Comparison of ENCODE assay signal across 12 mouse cellular contexts in the genomic region with DNA sequence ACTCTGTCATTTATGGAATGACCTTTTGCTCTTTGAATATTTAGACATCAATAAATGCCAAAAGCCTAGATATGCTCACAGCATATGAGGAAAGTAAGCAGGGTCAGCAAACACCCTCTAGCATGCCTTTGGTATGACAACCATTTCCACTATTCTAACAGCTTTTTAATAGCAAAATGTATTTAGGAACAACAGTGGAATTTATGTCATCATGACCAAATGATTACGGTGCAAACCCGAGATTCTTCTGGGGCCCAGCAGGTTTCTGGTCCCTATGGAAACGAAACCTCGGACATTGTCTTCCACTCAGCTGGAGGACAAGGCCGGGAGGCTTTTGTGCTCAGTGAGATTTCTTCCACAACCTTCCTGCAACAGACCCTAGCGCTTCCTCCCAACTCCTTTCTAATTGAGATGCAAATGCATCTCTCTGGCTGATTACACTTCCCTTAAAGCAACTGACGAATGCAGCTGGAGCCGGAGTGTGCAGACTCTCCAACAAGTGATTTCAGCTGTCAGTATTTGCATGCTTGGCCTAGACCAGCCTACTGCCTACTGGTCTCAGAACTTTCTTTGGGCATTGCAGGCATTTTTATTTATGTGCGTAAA.
A peak's percentile ranks its signal among the peaks of the same experiment; 100 is the strongest.
DNase-seq lines count a peak whose midpoint lies in the region; ATAC-seq and TF ChIP-seq lines count a peak whose summit lies in the region.
"Had no signal": no experiment of that assay in that cellular context is flagged by ENCODE, and none has a peak within 500 bp of the region (broad histone marks: within the 10 kb centered on the region; RNA-seq: fewer than 3 reads in every experiment).

No protein-coding gene starts in this region.

- H3K4me3 ChIP-seq in ES-E14 (ENCODE audit: insufficient read depth in 1 of 2, low read depth in 1 of 2, low read length in 2 of 2, poor library complexity in 1 of 2, severe bottlenecking in 1 of 2) = peak overlapping the region in 1 of 2 experiments; percentile 11; a peak in 1 of 4 replicates
- H3K4me3 ChIP-seq in embryonic facial prominence, embryonic 10.5 days = no peak overlapping the region
- no peak overlapping the region for H3K4me3 ChIP-seq in hindbrain, embryonic 13.5 days
- H3K4me3 ChIP-seq in neural tube, embryonic 12.5 days = no peak overlapping the region
- H3K4me3 ChIP-seq: stomach, embryonic 15.5 days had no signal

- H3K4me1 ChIP-seq in ES-E14 (ENCODE audit: control insufficient read depth in 2 of 2, insufficient read depth in 2 of 2, low read length in 2 of 2, poor library complexity in 1 of 2) = peaks cover 26 to 36% of the 10 kb centered on the region in 2 experiments
- peaks cover 37% of the 10 kb centered on the region for H3K4me1 ChIP-seq in embryonic facial prominence, embryonic 10.5 days
- peaks cover 32% of the 10 kb centered on the region for H3K4me1 ChIP-seq in hindbrain, embryonic 13.5 days (replicated peaks)
- H3K4me1 ChIP-seq in neural tube, embryonic 12.5 days = peaks cover 25% of the 10 kb centered on the region; the same call in 1 of the 2 replicates

- ATAC-seq in hindbrain, embryonic 13.5 days (ENCODE audit: low FRiP score) = peak; percentile 83
- peak; percentile 77 for ATAC-seq in neural tube, embryonic 12.5 days (ENCODE audit: low FRiP score, low read depth)
- no peak for ATAC-seq in cerebellum, adult (ENCODE audit: insufficient number of reproducible peaks, low FRiP score, low TSS enrichment)

- in situ Hi-C loops in ES-E14 (cut with MboI; ENCODE audit: low sequenced_read_pairs in 2 of 2, unreplicated experiment in 2 of 2) = no loop called here

- no peaks in the 10 kb centered on the region for H3K36me3 ChIP-seq in ES-E14 (ENCODE audit: control insufficient read depth, insufficient read depth, low read length, poor library complexity, severe bottlenecking)
- H3K36me3 ChIP-seq in embryonic facial prominence, embryonic 10.5 days (replicated peaks) = no peaks in the 10 kb centered on the region
- no peaks in the 10 kb centered on the region for H3K36me3 ChIP-seq in hindbrain, embryonic 13.5 days
- no peaks in the 10 kb centered on the region for H3K36me3 ChIP-seq in neural tube, embryonic 12.5 days
- H3K36me3 ChIP-seq: stomach, embryonic 15.5 days had no signal

- no peaks in the 10 kb centered on the region for H3K27me3 ChIP-seq in embryonic facial prominence, embryonic 10.5 days (replicated peaks; ENCODE audit: low read depth, poor library complexity, severe bottlenecking)
- H3K27me3 ChIP-seq in hindbrain, embryonic 13.5 days = 0 out of 2 replicates have a peak, but pooled peaks cover 3% of the 10 kb centered on the region
- H3K27me3 ChIP-seq in neural tube, embryonic 12.5 days (replicated peaks) = no peaks in the 10 kb centered on the region
- H3K27me3 ChIP-seq: stomach, embryonic 15.5 days had no signal

- H3K9ac ChIP-seq in ES-E14 (ENCODE audit: insufficient read depth, low read depth, low read length, poor library complexity, severe bottlenecking) = no peak overlapping the region
- H3K9ac ChIP-seq in hindbrain, embryonic 13.5 days = no peak overlapping the region
- no peak overlapping the region for H3K9ac ChIP-seq in neural tube, embryonic 12.5 days
- H3K9ac ChIP-seq: stomach, embryonic 15.5 days had no signal

- H3K27ac ChIP-seq in ES-E14 (ENCODE audit: insufficient read depth, low read depth, low read length, poor library complexity, severe bottlenecking) = peak overlapping the region; percentile 80; the same call in 1 of the 2 replicates
- H3K27ac ChIP-seq in embryonic facial prominence, embryonic 10.5 days (replicated peaks) = 0 out of 2 replicates have a peak overlapping the region, but pooled peaks have one; percentile 19
- H3K27ac ChIP-seq in hindbrain, embryonic 13.5 days = no peak overlapping the region
- H3K27ac ChIP-seq in neural tube, embryonic 12.5 days = no peak overlapping the region
- H3K27ac ChIP-seq: stomach, embryonic 15.5 days had no signal

- 15% methylated on average over 9 of the region's 9 CpGs for WGBS in embryonic facial prominence, embryonic 10.5 days
- WGBS in hindbrain, embryonic 13.5 days = 7% methylated on average over 9 of the region's 9 CpGs
- 9% methylated on average over 9 of the region's 9 CpGs for WGBS in neural tube, embryonic 12.5 days

- peak; percentile 73 for DNase-seq in ES-E14 (ENCODE audit: low read depth, low spot score)
- DNase-seq in embryonic facial prominence, embryonic 10.5 days (ENCODE audit: low spot score) = no peak
- DNase-seq in kidney, adult 8-10 months = no peak
- no peak for DNase-seq in cerebellum, adult 8-10 months
- no peak for DNase-seq in right cerebral cortex, postnatal 25 days
- DNase-seq: cerebellum, adult 2 months; kidney, postnatal 25 days; lung, adult 18-20 months had no signal

- H3K4me2 ChIP-seq in hindbrain, embryonic 13.5 days = no peak overlapping the region
- no peak overlapping the region for H3K4me2 ChIP-seq in neural tube, embryonic 12.5 days (replicated peaks)
- H3K4me2 ChIP-seq: stomach, embryonic 15.5 days had no signal

- no peaks in the 10 kb centered on the region for H3K9me3 ChIP-seq in ES-E14 (ENCODE audit: control insufficient read depth, insufficient read depth, low read depth, low read length)
- no peaks in the 10 kb centered on the region for H3K9me3 ChIP-seq in embryonic facial prominence, embryonic 10.5 days
- no peaks in the 10 kb centered on the region for H3K9me3 ChIP-seq in hindbrain, embryonic 13.5 days
- H3K9me3 ChIP-seq in neural tube, embryonic 12.5 days = no peaks in the 10 kb centered on the region
- H3K9me3 ChIP-seq: stomach, embryonic 15.5 days had no signal

TF ChIP-seq in ES-E14, 5 proteins besides CTCF, POLR2A, EP300 and RAD21:
- no peak for TF ChIP-seq ZNF384 (IDR thresholded peaks at IDR 0.05; ENCODE audit: low read depth, low read length)
- TF ChIP-seq CHD2 (IDR thresholded peaks at IDR 0.05; ENCODE audit: low read depth, low read length) = 0 out of 2 replicates have a peak, but pooled peaks have one; percentile 31
- peak; percentile 52; the same call in 1 of the 2 replicates for TF ChIP-seq MAFK (IDR thresholded peaks at IDR 0.05; ENCODE audit: insufficient read depth, low read depth, low read length)
TF ChIP-seq in ES-E14: peak in this region for 2.

Comparison
In these comparisons a context has a peak if more than half of its experiments do, and no peak if none do; other contexts are left out.
1. H3K27ac ChIP-seq: peak in ES-E14 (single experiment) and embryonic facial prominence, embryonic 10.5 days (single experiment); none in hindbrain, embryonic 13.5 days (single experiment) and neural tube, embryonic 12.5 days (single experiment).